Mouse (Mus musculus) layer of hippocampus, adult 9-11 months (tissue): ENCODE results near the gene Slc44a2.
"Not testable (repeated sequence)": the region's sequence is repeated elsewhere in the genome, so short reads cannot be mapped to it uniquely, and the experiment has no call there.

Source experiments
- DNase-seq: peaks from one replicate; pipeline ENCODE4 v3.0.0; 2022

Slc44a2 gene

GRCm38 (mm10) chr9:21309150-21309741 lies 11.3 kb upstream of the Slc44a2 start:
- no peak for DNase-seq

DNA sequence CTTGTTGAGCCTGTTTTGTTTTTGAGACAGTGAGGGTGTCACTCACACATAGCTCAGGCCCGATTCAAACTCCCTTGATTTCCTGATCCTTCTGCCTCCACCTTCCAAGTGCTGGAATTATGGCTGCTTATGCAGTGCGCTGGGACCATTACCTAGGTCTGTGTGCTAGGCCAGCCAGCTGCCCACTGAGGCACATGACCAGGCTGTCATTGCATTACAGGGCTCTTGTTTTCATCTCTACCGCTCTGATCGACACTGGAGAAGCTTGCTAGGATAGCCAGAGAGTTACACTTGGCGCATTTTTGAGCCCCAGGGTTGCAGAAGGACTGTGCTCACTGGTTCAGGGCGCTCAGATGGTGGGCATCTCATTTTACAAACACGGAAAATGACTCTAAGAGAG lies 8.8 kb upstream of the Slc44a2 start:
- DNase-seq: no peak

DNA sequence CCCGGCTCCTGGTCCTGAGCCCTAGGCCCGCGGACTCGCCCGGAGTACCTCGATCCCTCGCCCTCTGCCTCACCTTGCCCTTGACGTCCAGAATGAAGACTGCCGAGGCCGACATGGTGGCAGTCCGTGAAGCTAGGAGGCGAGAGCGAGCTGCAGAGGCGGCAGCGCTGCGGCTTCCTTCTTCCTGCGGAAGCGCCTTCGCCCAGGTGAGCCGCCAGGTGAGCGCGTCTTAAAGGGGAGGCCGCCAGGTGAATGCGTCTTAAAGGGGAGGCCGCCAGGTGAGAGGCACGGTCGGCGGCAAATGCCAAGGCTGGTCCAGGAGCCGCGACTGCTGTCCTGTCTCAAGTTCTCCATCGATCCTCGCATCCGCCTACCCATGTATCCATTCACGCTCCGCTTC lies 8.4 kb upstream of the Slc44a2 start, which contains the start of gene Ap1m2:
Ap1m2 (minus strand) TSS at position 204 of the 400 bp plus-strand sequence.
- DNase-seq: no peak

- DNase-seq: peak; percentile 69
Observed at GRCm38 (mm10) chr9:21313394-21313793, 7.1 kb upstream of the Slc44a2 start.

DNA sequence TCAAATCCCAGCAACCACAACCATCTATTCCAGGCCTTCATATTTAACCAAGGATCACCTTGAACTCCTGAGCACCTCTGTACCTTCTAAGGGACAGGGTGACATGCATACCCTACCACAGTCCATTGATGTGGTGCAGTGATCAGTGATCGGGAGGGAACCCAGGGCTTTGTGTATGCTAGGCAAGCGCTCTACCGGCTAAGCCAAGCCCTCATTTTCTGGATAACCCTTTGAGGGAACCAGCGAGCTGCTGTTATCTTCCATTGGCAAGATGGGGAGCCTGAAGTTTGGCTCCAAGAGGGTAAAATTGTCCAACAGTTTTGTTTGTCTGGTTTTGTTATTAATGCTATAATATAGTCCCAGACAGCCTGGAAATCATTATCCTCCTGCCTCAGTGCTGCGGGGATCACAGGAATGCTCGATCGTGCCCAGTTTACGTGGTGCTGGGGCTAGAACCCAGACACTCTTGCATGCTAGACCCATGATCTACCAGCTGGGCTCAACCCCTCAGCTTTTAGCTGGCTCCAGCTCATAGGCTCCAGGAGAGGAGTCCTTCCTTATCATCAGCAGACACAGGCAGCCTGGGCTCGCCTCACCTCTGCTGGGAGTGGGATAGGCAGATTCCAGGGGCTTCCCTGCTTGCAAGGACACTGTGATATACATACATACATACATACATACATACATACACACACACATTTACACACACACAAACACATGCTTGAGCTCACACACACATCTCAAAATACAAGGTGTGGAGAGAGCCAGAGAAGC lies 5.9 kb upstream of the Slc44a2 start:
- no peak for DNase-seq

GRCm38 (mm10) chr9:21315421-21315820 lies 5.1 kb upstream of the Slc44a2 start:
- no peak for DNase-seq

DNA sequence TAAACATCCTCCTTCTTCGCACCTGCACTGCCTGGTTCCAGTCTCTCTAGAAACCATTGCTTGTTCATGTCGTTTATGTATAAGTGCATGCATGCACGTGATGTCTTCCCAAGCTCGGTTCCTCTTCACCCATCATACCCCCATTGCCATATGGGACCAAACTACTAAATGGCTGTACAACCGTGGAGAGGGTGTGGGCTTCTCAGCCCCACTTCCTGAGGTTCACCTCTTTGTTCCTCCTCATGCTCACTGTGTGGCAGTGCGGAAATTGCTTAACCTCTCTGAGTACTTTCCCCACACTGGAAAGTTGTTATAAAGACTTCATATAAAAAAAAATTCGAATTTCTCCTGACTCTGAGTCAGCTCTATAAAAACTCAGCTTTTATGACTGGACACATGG lies 3.8 kb upstream of the Slc44a2 start:
- no peak for DNase-seq

GRCm38 (mm10) chr9:21318792-21319191 lies 1.7 kb upstream of the Slc44a2 start:
- DNase-seq: no peak

DNA sequence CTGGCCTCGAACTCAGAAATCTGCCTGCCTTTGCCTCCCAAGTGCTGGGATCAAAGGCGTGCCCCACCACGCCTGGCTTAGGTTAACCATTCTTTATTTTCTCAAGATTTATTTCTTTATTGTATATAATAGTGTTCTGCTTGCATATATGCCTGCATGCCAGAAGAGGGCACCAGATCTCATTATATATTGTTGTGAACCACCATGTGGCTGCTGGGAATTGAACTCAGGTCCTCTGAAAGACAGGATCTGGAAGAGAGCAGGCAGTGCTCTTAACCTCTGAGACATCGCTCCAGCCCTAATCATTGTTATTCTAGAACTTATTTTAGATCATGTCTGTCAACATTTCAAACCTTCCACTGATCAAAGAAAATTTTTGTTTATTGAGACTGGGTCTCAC lies 995 bp upstream of the Slc44a2 start:
- DNase-seq: no peak

DNA sequence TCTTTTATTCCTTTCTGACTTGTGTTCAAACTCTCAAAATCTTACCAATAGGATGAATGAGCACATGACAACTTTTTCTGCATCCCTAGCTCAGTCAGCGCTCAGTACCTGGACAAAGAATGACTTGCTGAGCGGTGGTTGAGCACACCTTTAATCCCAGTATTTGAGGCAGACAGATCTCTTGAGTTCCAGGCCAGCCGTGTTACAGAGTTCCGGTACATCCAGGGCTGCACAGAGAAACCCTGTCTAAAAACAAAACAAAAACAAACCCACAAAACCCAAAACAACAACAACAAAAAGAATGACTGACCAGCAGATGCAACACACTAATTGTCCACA lies 249 bp upstream of the Slc44a2 start:
- no peak for DNase-seq

DNA sequence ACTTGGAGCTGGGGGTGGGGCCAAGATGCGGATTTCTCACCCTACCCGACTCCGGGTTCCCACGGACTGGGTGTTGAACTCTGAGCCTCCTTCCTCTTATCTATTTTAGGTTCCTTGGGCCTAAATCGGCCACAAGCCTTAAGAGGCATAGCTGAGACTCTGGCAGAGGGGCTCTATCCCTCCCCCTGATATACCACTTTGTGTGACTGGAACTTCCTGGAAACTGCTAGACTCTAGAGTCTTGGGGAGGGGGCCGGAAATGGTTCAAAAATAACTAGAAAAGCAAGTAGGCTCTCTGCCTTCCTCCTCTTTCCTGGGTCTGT lies 976 bp downstream of the Slc44a2 start:
- peak; percentile 62 for DNase-seq

DNA sequence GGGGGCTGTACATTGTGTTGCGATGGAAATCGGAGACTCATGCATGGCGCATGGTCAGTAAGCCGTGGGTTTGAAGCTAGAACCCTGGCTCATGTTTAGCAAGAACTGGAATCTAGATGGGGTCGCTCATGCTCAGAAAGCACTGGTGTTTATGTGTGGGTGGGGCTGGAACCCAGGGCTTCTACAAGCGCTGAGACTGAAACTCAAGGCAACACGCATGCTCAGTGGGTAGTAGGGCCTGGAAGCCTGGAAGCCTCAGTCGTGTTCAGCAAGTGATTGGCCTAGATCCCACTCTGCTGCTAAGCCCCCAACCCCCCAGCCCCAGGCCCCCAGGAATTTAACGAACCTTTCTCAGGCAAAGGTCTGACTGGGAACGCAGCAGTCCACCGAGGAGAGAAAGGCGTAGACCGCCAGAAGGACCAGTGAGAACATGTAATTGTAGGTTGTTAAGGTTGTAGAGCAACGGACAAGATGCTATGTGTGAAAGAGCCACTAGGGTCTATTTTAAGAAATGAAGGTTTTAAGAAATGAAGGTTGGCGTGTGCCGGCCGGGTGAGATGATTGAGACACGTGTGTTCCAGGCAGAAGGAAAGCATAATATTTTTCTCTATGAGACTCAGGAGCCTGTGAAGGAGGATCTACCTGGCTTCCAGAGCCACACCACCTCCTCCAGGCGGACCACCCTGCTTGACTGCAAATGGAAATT lies 1.9 kb downstream of the Slc44a2 start:
- no peak for DNase-seq

GRCm38 (mm10) chr9:21322917-21323297 lies 2.4 kb downstream of the Slc44a2 start:
- not testable (repeated sequence) for DNase-seq

- DNase-seq: no peak
Observed at GRCm38 (mm10) chr9:21324269-21324668, 3.8 kb downstream of the Slc44a2 start.

DNA sequence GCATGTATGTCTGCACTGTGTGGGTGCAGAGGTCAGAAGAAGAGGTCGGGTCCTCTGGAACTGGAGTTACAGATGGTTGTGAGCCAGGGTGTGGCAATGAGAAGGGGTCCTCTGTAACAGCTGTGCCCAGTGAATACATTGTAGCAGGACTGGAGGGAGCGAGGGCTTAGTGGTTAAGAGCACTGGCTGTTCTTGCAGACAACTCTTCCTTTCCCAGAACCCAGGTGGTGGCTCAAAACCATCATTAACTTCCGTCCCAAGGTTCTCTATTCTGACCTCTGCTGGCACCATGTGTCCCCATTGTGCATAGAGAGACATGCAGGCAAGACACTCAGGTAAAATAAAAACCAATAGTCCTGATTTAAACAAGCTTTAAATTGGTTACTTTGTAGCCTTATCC lies 7.1 kb downstream of the Slc44a2 start:
- no peak for DNase-seq

GRCm38 (mm10) chr9:21328041-21328440 lies 7.5 kb downstream of the Slc44a2 start:
- DNase-seq: no peak

GRCm38 (mm10) chr9:21329041-21329440 lies 8.5 kb downstream of the Slc44a2 start:
- DNase-seq: no peak

DNA sequence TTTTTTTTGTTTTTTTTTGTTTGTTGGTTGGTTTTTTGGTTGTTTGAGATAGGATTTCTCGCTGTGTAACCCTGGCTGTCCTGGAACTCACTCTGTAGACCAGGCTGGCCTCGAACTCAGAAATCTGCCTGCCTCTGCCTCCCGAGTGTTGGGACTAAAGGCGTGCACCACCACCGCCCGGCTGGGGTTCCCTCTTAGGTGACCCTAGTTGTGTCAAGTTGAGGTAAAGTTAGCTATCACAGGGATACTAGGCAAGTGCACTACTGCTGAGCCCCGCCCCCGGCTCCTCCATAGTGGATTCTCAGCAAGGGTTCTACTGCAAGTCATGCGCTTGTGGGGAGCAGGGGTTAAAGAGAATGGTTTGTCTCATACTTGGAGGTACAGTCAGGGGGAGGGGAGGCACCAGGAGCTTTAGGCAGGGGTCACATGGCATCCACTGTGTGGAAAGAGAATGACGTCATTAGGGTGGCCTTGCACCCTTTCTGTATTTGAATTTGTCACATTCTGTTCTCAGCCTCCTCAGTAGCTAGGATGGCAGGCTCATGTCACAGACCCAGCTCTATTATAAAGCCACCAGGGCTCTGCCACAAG lies 9.3 kb downstream of the Slc44a2 start:
- DNase-seq: no peak

- DNase-seq: no peak
Observed at GRCm38 (mm10) chr9:21331365-21332140, 11.1 kb downstream of the Slc44a2 start.

DNA sequence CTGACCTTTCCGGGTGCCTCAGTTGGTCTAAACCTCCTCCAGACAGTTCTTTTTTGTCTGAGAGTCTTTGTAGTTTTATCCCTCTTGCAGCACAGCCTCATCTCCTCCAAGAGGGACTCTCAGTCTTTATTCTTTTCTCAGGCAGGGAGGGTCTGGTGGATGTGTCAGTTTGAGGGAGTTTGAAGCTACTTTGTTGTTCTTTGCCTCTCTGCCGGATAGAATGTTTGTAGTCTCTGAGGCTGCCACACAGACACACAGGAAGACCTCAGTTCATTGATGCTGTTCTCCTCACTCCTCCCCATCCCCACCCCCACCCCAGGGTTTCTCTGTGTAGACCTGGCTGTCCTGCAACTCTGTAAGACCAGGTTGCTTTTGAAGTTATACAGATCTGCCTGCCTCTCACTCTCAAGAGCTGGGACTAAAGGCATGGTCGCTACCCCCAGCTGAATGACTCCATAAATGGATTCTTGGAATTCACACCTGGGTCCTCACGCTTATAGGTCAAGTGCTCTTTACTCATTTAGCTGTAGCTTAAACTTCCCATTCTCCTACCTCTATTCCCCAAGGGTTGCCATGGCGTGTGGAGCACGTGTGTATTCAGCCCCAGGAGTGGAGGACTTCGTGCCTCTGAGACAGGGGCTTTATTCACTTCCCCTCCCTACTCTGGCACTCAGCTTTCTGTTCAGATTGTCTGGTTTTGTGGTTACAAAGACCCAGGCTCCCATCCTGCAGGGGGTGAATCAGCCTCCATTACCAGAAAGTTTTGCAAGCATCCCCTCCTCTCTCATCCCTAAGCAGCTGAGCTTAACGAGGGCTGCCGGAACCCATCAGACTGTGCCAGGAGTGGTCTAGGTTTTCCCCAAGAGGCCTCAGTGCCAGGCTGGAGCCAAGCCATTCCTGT lies 11.9 kb downstream of the Slc44a2 start:
- no peak for DNase-seq

DNA sequence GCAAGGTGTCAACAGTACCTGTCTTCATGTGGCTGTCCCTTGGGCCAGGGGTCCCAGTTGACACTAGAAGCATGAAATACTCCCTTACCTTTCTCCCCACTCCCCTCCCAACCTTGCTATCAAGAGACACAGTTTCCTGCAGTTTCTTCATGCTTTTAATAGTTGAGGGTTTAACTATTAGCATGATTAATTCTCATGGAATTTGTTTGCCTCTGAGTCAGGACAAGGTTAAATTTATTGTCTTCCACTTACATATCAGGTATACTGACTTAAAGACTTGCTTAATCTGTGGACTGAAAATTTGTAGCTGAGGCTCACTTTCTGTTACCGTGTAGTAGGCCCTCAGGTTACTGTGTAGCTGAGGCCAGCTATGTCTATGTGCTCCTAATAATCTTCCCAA lies 13.0 kb downstream of the Slc44a2 start:
- no peak for DNase-seq

DNA sequence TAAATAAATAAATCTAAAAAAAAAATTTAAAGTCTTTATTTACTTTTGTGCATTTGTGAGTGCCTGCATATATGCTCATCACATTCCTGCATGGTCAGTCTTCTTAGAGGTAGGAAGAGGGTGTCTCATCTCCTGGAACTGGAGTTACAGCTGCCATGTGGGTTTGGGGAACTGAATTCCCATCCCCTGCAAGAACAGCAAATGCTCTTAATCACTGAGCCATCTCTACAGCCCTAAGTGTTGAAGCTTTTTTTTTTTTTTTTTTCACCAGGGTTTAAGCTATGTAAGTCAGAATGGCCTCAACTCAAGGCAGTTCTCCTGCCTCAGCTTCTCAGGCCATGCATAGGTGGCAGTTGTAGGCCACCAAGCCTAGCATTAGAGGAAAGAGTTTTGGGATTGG lies 14.2 kb downstream of the Slc44a2 start:
- DNase-seq: no peak
